Mouse (Mus musculus) monocyte, adult 2 months (primary cell): ENCODE measurements around the gene Dnase1l1.

ENCODE experiments used
- DNase-seq, 2 experiments: peaks; one replicate each; pipeline ENCODE4 v3.0.0; 2022; ENCODE audit warnings: low spot score in 2 of 2, low read depth in 1 of 2

Dnase1l1 gene

DNA sequence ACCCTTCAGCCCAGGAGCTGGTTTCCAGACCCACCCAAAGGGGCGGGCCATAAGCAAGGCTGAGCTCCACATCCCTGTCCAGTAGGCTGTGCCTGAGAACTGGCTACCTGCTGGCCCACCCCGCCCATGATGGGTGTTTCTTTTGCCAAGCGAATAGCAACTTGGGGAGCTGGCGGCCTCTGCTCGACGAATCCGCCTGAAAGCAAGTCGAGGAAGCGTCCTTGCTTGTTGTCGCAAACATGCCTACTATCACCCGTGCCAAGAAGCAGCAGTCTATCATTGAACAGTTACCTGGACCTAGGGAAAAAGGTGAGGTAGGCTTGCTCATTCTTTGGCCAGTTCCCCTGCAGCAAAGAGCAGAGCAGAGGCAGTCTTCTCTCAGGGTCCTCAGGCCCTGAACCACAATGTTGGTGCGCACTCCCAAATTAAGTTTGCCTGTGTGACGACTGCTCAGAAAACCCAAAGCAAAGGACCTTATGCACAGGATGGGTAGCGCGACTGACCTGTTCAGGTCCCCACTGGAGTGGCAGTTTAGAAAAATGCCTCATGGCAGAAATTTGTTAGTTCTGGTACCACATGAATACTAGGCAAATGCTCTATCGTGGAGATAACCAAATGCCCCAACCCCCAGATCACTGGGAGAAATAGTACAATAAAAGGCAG lies at the start of gene Dnase1l1, which contains the start of gene Taz:
Gene Dnase1l1, minus strand, starts transcription at position 606 of the 663 bp plus-strand sequence.
Gene Taz, plus strand, starts transcription at position 181 of the 663 bp plus-strand sequence.
- DNase-seq = peak in 1 of 2 experiments; percentile 56

DNA sequence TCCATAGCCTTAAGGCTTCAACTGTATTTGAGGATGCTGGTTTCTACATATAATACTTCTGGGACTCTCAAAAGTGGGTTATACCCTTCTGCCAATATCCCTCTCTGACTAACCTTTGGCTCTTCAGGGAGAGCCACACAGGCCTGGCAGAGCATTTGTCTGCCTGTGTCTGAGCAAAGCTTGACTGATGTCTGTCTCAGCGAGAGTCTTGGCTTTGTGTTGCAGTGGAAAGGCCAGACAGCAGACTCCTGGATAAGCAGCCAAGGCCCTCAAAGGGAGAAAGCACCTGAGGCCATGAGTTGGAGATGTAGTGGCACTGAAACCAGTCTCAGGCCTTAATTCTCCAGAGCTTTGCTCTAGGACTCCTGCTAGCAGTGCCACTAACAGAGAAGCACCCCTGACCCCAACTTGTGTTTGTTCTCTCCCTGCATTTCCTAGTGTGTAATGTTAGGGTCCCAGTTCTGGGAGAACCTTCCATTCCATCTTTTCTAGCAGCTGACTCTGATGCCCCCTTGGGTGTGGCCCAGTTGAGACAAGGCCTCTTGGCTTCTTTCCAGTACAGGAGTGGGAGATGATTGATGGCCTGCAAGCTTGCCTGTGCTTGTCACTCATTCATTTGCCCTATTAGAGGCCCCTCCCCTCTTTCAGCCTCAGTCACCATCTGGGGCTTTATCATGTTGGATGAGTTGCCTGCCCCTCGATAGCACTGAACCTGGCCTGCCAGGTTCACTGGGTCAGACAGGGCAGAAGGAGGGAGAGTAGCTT lies 48.2 kb upstream of the Dnase1l1 start:
- DNase-seq = no peak

DNA sequence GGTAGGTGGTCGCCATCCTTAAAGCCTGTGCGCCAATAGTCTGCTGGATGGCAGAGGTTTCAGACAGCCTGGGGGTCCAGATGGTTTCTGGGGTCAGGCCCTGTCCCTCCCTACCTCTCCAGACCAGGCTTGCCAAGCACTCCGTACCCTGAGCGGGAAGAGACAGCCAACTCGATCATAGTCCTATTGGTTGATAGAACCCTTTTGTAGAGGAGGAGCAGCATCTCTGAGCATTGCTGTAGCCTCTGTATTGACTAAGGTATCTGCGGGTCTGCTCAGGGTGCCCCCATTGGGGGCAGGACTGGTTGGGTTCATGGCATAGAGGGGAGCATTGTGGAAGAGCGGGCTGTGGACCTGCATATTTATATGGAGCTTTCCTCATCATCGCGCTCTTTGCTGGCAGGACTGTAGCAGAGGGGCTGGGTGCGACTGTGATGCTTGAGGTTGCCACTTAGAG lies 47.1 kb upstream of the Dnase1l1 start:
- DNase-seq = no peak

DNA sequence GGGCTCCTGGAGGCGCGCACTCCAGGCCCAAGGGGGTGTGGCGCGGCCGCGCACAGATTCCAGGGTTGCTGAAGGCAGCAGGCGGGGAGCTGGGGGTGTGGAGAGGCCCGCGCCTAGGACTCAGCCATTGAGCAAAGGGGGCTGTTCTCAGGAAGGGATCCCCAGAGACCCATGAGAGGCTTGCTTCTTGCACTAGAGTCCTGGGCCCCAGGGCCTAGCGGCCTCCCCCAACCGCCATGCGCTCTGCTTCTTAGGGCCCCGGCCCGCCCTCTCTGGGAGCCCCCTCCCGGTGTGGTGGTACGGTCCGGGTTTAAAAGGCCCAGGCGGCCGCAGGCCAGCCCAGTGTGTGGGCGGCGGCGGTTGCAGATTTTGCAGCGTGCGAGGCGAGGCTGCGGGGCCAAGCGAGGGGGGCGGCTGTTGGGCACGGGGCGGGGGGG lies 46.6 kb upstream of the Dnase1l1 start, which contains the start of gene Plxna3:
Gene Plxna3, plus strand, starts transcription at position 342 of the 437 bp plus-strand sequence.
- peak in 1 of 2 experiments; percentile 40 for DNase-seq

DNA sequence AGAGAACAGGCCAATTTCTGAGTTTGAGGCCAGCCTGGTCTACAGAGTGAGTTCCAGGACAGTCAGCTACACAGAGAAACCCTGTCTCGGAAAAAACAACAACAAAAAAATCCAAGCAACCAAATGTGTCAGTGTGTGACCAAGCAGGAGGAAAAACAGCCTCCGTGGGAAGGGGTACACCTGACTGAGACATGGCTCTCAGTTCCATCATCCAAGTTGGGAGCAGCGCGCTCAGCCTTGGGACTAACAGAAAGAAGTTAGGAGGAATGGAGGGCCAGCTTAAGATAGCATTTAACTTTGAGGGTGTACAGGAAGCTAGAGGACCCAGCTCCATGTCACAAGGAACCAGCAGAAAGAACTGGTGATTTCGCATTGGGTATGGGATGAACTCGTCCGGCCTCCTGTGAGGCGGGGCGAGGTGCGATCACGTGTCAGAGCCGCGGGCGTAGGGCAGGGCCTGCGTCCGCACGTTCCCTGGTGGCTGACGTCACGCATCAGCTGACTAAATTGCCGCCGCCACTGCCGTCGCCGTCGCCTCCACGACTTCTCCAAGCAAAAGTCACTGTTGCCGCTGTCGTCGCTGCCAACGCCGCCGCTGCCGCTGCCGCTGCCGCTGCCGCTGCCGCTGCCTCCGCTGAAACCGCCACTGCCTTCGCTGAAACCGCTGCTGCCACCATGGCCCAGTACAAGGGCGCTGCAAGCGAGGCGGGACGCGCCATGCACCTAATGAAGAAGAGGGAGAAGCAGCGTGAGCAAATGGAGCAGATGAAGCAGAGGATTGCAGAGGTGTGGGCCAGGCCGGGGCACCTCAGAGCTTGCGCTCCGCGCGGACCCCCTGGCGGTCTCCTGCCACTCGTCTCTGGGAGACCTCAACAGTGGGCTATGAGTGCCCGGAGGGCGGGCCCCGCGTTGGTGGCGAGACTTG lies 30.7 kb upstream of the Dnase1l1 start, which contains the start of gene Fam50a:
Gene Fam50a, plus strand, starts transcription at position 494 of the 925 bp plus-strand sequence.
- peak; percentile 64 to 82 for DNase-seq

DNA sequence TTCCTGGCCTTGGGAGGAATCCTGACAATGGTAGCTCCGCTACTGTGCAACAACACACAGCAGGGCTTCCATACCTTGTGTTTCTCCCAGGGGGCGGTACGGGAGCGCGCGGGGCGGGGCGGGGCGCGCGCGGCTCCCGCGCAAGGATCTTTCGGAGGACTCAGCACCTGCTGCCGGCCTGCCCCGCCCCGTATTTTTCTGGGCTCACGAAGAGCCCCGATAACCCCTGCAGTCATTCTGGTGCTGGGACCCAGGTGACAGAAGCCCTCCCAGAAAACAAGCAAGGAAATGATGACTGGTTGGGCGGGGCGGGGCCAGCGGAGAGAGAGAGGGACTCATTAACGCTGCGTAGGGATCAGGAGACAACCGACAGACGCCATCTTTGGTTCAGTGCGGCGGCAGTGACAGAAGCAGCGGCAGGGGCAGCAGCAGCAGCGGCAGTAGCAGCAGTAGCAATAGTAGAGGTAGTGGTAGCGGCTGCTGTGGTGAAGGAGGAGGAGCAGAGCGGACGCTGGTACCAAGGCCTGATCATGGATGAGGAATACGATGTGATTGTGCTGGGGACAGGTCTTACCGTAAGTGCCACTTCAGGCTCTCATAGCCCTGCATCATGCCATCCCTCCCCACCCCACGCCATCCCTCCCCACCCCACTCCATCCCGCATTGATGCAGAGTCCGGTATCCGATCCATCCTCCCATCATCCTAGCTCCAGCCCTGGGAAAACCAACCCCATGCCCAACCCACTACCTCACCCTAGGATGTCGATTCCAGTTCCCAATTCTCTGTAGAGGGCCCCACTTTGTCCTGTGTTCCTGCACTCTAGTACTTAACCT lies 22.9 kb upstream of the Dnase1l1 start, which contains the start of gene Gdi1:
Gene Gdi1, plus strand, starts transcription at position 132 of the 834 bp plus-strand sequence.
- DNase-seq = peak in 1 of 2 experiments; percentile 59

DNA sequence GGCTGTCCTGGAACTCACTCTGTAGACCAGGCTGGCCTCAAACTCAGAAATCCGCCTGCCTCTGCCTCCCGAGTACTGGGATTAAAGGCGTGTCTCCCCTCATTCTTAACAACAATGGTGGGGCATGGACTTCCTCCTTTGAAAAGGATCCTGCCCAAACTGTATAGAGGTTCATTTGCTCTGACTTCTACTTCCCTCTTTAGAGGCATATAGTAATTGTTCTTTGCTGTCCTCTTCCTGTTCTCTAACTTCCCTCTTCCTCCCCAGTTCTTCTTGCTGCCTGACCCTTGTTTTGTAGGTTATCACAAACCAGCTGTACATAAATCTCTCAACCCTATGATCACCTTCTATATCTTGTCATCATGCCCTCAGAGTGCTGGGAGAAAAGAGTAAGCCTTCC lies 17.6 kb upstream of the Dnase1l1 start:
- no peak for DNase-seq

DNA sequence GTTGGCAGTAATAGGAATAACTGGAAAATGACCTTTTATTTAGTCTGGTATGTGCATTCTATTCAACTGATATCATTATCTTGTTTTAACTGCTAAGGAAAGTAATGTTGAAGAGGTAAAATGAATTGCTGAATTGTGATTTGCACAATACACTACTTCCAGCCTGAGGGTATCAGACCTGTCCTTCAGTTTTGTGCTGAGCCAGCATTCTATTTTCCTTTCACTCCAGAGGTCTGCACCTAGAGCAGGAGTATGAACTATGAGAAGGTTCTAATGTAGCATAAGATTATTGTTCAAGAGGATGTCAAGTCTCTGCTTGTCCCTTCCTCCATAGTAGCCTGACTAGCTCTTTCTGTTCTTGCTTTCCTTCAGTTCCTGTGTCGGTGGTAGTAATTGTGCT lies 16.2 kb upstream of the Dnase1l1 start:
- no peak for DNase-seq

DNA sequence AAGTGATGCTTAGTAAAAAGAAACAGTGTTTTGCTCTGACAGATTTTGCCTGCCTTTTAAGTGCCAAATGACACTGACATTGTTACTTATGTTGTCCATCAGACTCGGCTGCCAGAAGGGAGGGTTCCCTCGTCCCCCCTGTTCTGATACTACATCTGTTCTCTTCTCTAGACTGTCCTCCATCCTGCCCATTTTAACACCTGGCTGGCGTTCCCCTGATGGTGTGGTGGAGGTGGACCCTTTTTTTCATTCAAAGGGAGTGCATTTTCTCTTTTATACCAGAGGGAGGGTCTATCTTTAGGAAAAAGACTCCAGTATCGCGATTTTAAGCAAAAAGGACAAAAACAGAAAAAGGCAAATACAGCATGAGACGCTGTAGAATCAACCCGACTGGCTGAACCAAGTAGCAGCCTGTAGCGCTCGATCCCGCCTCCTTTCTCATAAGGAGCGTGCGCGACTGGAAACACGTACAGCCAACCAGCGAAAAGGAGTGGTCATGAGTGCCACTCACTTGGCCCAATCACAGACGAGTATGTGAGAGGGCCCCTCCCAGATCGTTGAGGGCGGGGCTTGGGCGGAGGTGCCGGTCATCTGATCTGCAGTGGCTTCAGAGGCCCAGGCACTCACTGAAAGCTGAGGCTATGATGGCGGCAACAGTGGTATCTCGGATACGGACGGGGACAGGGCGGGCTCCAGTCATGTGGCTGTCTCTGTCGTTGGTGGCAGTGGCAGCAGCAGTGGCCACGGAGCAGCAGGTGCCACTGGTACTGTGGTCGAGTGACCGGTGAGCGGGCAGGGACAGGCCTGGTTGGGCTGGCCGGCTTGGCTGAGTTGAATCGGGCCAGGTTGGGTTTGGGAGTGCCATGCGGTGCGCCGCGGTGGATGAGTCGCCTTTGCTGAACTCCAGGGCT lies 14.7 kb upstream of the Dnase1l1 start, which contains the start of gene Atp6ap1:
Gene Atp6ap1, plus strand, starts transcription at position 560 of the 911 bp plus-strand sequence.
- DNase-seq = peak; percentile 85 to 86

DNA sequence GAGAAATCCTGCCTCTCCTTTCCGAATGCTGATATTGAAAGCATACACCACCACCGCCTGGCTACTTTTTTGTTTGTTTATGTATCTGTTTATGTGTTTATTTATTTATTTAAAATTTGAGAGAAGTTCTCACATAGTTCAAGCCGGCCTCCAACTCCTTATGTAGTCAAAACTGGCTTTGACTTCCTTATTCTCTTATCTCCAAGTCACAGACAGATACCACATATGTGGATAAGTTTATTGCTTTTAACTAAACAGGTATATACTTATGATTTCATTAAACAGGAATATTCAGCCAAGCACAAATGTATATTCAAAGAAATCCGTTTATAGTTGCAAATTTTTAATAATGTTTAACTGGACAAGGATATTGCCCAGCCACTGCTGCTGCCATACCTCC lies 11.3 kb upstream of the Dnase1l1 start:
- no peak for DNase-seq

DNA sequence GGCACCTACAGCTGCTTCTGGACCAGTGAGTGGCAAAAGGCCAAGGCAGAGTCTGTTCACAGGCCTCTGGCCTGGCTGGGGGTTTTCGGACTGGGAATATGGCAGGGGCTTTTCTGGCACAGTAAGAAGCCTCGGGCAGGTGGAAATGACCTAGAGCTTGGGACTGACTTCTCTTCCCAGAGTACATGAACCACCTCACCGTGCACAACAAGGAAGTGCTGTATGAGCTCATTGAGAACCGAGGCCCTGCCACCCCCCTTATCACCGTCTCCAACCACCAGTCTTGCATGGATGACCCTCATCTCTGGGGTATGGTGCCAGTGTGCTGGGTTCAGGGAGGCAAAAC lies 928 bp upstream of the Dnase1l1 start:
- no peak for DNase-seq

DNA sequence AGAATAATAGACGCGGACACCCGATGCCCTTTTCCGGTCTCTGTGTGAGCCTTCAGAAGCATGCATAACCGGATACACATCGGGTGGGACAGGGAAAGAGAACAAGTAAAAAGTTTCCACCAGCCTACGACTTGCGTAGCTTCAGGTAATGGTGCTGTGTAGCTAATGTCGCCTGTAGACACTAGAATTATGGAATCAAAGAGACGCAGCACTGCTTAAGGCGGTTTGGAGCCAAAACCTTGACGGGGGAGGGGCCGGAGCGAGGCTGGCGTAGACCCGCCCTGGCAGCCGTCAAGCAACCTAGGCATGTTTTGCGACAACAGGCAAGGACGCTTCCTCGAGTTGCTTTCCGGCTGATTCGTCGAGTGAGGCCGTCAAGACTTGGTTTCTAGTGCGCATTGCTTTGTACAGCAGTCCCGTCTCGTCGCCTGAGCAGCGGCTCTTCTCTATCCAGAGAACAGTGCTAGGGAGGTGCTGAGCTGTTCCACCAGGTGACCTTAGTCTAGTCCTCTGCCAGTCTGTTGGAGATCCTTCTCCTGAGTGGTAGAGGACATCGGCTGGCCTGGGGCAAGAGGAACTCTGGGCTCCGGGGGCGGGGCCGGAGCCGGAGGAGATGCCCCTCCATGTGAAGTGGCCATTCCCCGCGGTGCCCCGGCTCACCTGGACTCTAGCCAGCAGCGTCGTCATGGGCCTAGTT lies 406 bp upstream of the Dnase1l1 start:
- DNase-seq = peak in 1 of 2 experiments; percentile 71

DNA sequence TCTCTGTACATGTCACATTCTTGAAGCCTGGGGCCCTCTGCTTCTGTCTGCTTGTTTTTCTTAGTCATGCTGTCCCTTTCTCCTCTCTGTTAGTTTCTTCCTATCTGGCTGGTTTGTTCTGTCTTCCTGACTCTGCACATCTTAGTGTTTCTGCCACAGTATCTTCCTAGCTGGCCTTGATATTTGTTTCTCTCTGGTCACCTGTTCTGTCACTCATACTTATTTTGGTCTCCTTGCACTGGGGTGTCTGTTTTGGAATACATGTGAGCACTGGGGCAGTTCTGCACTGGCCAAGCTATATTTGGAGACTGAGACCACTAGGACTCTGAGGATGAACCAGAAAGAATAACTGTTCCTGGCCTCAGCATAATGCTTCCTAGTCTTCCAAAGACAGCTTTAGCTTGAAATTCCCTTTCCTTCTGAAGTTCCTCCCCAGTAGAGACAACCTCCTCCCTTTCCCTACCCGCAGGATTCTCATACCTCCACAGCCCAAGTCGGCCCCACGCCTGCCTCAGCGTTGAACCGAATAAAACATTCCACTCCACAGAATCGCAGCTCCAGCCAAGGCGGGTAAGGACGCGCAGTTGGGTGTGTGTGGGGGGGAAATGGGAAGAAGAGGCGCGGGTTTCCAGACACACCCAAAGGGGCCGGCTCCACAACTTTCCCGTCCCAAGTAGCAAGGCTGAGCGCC lies 951 bp downstream of the Dnase1l1 start:
- no peak for DNase-seq

DNA sequence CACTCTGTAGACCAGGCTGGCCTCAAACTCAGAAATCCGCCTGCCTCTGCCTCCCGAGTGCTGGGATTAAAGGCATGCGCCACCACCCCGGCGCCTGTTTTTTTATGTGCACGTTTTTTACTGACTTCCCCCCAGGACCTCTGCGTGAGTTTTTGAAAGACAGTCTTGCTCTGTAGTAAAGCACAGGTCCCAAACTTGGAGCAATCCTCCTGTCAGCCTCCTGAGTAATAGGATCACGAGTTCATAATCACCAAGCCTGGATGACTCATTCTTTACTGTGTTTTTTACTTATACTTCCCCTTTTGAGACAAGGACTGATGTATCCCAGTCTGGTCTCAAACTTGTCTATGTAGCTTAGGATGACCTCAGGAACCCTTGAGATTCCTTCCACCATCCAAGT lies 4.2 kb downstream of the Dnase1l1 start:
- DNase-seq = no peak

DNA sequence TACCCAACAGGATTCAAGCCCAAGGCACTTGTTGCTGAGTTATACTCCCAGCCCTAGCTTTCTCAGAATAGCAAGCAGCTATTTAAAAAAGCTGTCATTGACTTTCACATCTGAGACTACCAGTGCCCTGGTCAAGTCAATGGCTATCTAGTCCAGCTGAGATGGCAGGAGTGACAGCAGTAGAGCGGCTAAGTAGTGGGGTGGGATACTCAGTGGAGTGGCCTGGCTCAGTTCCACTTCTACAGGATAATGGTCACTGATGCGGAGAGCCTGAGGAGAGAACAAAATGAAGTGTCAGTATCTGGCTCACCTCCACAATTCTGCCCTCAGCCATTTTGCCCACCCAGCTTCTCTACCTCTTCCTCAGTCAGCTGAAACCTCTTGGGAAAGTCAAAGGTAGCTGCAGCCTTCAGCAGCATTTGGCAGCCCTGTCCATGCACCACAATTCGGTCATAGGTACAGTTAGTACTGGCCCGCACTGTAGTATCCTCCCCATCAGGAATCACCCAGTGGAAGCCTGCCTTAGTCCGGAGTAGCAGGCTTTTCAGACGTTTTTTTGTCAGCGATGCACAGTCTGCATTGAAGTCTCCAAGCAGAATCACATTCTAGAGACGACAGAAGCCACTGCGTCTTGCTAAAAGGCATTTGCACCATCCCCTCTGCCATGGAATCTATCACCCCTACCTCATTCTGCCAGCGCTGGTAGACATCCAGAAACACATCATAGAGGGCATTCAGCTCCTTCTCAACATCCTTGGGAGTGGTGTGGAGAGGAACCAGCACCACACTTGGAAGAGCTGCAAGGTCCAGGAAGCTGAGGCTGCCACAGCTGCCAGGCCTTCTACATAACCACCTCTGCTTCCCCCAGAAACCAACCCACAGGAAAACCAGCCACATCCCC lies 8.5 kb downstream of the Dnase1l1 start:
- no peak for DNase-seq

DNA sequence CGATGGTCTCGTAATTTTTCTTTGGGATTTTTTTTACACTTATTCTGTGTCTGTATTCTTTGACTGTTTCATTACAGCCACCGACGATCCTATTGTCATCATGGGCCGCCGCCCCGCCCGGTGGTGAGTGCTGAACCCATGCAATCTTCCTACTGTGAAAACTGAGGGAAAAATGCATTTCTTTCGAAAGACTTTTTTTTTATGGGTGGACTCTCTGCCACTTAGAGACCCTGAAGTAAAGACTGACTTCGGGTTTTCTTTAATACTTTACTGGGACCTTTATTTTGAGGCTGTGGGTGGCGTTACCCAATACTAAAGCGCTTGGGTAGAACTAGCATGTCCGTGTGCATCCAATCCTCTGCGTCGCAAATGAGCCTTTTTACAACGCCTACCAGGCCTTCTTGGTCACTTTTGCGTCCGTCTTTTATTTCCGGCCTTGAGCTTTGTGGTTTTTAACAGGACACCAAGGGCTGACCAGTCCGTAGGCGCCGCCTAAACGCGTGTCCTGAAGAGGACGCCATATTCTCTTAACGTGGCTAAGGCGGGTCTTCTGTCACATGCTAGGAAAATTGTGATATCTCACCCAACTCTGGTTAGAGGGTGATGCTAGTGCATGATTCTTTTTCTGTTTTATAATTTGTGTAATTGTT lies 11.1 kb downstream of the Dnase1l1 start:
- peak in 1 of 2 experiments; percentile 23 for DNase-seq
